Mouse (Mus musculus) lung, embryonic 15.5 days (tissue): ENCODE measurements at regions not wholly inside any gene's neighbourhood (a gene's known extent, or its start where the extent isn't known, plus 50 kb on each side); places are given as distances from the start of the nearest gene placed in this dataset.
A peak's percentile ranks its signal among the peaks of the same experiment; 100 is the strongest.

Experiments used
- ATAC-seq: fragments of 200-750 bp; cut with Nextera tagmentation; 2 replicates; pipeline ENCODE4 v1.8.0; 2017; ENCODE audit warnings: moderate number of reproducible peaks, borderline replicate concordance; ENCODE audit not compliant: low FRiP score, low TSS enrichment; ENCODE audit errors: extremely low read depth
- H3K27ac ChIP-seq: fragments of 300-500 bp; sonication (generic); 2 replicates; pipeline ENCODE4 v1.5.1; 2015; ENCODE audit warnings: moderate library complexity, mild to moderate bottlenecking, inconsistent platforms
- H3K27me3 ChIP-seq: fragments of 300-500 bp; sonication (generic); 2 replicates; pipeline ENCODE4 v1.6.1; 2015; ENCODE audit warnings: inconsistent platforms
- H3K36me3 ChIP-seq: fragments of 300-500 bp; sonication (generic); 2 replicates; pipeline ENCODE4 v1.6.1; 2015; ENCODE audit warnings: inconsistent platforms
- H3K4me1 ChIP-seq: fragments of 300-500 bp; sonication (generic); 2 replicates; pipeline ENCODE4 v1.6.1; 2015; ENCODE audit warnings: inconsistent platforms
- H3K4me2 ChIP-seq: fragments of 300-500 bp; sonication (generic); 2 replicates; pipeline ENCODE4 v1.6.1; 2015; ENCODE audit warnings: inconsistent platforms, mild to moderate bottlenecking, moderate library complexity
- H3K4me3 ChIP-seq: fragments of 300-500 bp; sonication (generic); 2 replicates; pipeline ENCODE4 v1.5.1; 2015; ENCODE audit warnings: mild to moderate bottlenecking, inconsistent platforms
- H3K9ac ChIP-seq: fragments of 300-500 bp; sonication (generic); 2 replicates; pipeline ENCODE4 v1.6.1; 2015; ENCODE audit warnings: inconsistent platforms
- H3K9me3 ChIP-seq: fragments of 300-500 bp; sonication (generic); 2 replicates; pipeline ENCODE4 v1.6.1; 2016; ENCODE audit warnings: inconsistent platforms
- WGBS: fragments of 180-500 bp; shearing (Covaris S2); methylation state at CpG from one replicate; pipeline ENCODE4 v1.1.7; 2015; 5-methylcytosine and 5-hydroxymethylcytosine counted together

GRCm38 (mm10) chr12:79907583-79907982 is 205.2 kb downstream of the Zfp36l1 start:
- no peak overlapping the region for H3K9ac ChIP-seq
- H3K4me1 ChIP-seq, result peaks cover 63% of the 10 kb centered on the region

DNA sequence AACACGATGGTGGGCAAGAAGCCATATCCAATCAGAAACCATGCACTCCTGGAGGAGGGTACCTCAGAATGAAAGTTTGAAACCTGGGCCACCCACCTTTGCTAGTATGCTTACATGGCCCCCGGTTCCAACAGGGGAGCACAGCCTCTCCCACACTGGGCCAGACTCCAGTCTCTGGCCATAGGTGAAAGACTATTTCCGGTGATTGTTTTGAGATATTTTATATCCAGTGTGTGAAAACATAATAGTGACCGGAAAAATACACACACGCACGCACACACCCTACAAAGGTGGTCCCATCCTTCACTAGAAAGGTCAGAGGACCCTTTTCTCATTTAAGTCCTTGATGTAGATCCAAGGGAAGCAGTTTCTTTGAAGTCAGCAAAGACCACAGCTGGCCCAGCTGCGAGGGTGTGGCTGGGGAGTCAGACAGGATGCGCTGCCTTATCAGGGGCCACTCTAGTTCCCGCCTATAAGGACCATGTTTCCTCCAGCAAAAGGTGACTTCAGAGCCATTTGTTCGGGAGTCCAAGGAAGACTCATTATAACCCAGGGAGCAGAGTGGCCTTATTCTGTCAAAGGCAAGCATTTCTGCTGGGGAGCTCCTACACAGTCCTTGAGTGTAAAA is 206.0 kb downstream of the Zfp36l1 start:
- no peaks in the 10 kb centered on the region for H3K36me3 ChIP-seq
- H3K27ac ChIP-seq, result peak overlapping the region; percentile 96
- no peaks in the 10 kb centered on the region for H3K9me3 ChIP-seq
- ATAC-seq, result peak; percentile 12; the same call in 1 of the 2 replicates
- WGBS, result 55% methylated on average over 10 of the region's 10 CpGs
- H3K9ac ChIP-seq, result no peak overlapping the region
- peaks cover 67% of the 10 kb centered on the region for H3K4me1 ChIP-seq
- no peak overlapping the region for H3K4me3 ChIP-seq
- H3K27me3 ChIP-seq, result no peaks in the 10 kb centered on the region
- H3K4me2 ChIP-seq, result no peak overlapping the region

More at GRCm38 (mm10) chr12:79907583-79907982, 205.2 kb downstream of the Zfp36l1 start:
- Histone ChIP-seq H3K27me3 (no peaks in the 10 kb centered on the region), H3K4me3 (no peak overlapping the region), H3K9me3 (no peaks in the 10 kb centered on the region), H3K36me3 (no peaks in the 10 kb centered on the region), H3K4me2 (no peak overlapping the region), H3K27ac (peak overlapping the region; percentile 96)
- WGBS, result 56% methylated on average over 5 of the region's 5 CpGs
- no peak for ATAC-seq

DNA sequence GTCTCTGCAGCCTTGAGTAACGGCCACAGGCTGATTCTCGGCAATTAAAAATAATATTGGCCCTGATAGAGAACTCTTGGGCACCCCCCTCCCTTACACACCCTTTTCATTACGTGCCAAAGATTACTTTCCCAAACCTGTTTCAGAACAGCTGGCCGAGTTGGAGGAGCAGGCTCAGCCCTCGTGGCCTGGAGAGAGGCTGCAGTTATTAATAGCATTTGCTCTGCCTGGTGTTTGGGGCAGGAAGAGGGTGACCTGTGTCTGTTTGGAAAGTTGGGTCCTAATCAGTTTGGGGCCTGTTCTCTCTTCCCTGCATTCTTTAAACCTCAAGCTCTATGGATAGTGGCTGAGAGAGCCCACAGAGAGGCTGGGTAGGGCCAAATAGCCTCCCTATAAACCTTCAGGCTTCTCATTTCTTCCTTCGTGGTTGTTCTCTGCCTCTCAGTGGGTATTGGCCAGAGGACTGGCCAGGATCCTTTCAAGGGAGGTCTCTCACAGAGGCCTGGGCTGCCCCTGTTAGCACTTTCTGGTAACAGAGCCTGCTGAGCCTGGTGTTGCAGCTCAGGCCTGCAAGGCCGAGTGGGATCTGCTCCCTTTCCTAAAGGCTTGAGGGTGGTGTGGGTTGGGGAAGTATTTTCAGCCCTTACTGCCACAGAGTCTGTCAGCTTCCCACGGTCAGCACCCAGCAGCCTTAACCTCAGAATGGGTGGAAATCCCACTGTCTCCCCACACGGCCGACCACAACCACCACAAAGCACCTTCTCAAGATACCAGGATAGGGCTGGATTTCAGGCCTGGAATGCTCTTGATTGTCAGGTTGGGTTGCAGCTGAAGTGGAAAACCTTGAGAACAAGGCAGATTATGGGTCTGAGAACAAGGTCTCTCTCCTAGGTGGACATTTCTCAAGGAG is 206.7 kb downstream of the Zfp36l1 start:
- Histone ChIP-seq H3K9me3 (no peaks in the 10 kb centered on the region), H3K4me3 (no peak overlapping the region), H3K4me2 (no peak overlapping the region), H3K36me3 (no peaks in the 10 kb centered on the region), H3K27ac (peak overlapping the region; percentile 96), H3K4me1 (peaks cover 60% of the 10 kb centered on the region), H3K9ac (0 out of 2 replicates have a peak overlapping the region, but pooled peaks have one; percentile 9), H3K27me3 (no peaks in the 10 kb centered on the region)
- ATAC-seq, result peak; percentile 38; the same call in 1 of the 2 replicates
- WGBS, result 34% methylated on average over 10 of the region's 10 CpGs

DNA sequence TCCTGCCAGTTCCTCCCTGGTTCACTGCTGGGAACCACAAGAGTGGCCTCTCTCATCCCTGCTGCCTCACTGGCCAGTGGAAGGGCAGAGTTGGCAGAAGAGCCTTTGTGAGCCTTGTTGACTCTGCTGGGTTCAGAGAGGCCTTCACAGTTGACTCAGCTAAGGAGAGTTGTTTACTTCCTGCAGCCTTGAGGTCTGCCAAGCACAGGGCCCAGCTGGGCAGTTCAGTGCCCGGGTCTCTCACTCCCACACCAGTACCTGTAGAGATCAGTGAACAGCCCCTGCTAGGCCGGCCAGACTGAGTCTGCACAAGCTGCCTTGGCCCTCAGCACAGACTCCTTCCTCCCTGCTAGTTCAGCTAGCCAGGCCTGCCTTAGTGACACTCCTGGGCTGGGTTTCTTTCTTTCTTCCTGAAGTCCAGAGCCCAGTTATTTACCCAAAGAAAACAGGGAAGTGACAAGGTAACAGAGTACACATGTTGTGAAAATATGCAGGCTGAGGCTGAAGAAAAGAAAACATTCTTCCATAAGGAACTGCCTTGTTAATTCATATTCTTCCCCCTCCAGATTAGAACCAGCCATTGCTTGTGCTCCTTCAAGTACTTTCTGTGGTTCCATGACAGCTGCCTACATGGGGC is 207.8 kb downstream of the Zfp36l1 start:
- Histone ChIP-seq H3K27ac (peak overlapping the region; percentile 96), H3K9me3 (no peaks in the 10 kb centered on the region), H3K27me3 (no peaks in the 10 kb centered on the region), H3K36me3 (no peaks in the 10 kb centered on the region), H3K4me1 (peaks cover 56% of the 10 kb centered on the region), H3K4me3 (no peak overlapping the region), H3K9ac (no peak overlapping the region; the same call in 1 of the 2 replicates), H3K4me2 (no peak overlapping the region)
- peak; percentile 45; the same call in 1 of the 2 replicates for ATAC-seq
- 30% methylated on average over 2 of the region's 2 CpGs for WGBS

- Histone ChIP-seq H3K27me3 (no peaks in the 10 kb centered on the region), H3K4me3 (no peak overlapping the region), H3K9ac (no peak overlapping the region), H3K9me3 (no peaks in the 10 kb centered on the region), H3K27ac (peak overlapping the region; percentile 68), H3K36me3 (no peaks in the 10 kb centered on the region), H3K4me1 (peaks cover 68% of the 10 kb centered on the region), H3K4me2 (no peak overlapping the region)
- ATAC-seq, result no peak
- WGBS, result 56% methylated on average over 7 of the region's 7 CpGs
Observed at GRCm38 (mm10) chr12:79902761-79903160, 210.1 kb downstream of the Zfp36l1 start.

DNA sequence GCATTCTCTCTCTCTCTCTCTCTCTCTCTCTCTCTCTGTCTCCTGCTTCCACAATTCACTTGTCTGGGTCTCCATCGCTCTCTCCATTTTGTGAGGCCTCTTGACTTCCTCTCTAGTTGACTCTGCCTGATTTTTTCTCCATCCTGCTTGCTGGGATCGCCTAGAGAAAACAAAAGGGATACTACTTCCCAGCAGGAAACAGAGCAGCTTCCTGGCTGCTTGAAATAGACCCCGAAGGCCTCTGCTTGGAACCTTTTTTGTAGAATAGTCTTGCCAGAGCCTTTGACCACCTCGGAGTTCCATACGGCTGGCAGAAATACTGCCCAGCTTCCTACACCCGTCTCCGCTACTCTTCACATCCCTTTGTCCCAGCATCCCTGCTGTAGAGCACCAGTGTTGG is 210.7 kb downstream of the Zfp36l1 start:
- H3K4me2 ChIP-seq, result no peak overlapping the region
- H3K9ac ChIP-seq, result no peak overlapping the region
- no peaks in the 10 kb centered on the region for H3K36me3 ChIP-seq
- no peaks in the 10 kb centered on the region for H3K9me3 ChIP-seq
- H3K4me3 ChIP-seq, result no peak overlapping the region
- ATAC-seq, result no peak
- 65% methylated on average over 7 of the region's 7 CpGs for WGBS
- H3K27ac ChIP-seq, result peak overlapping the region; percentile 68
- H3K27me3 ChIP-seq, result no peaks in the 10 kb centered on the region
- peaks cover 68% of the 10 kb centered on the region for H3K4me1 ChIP-seq

GRCm38 (mm10) chr12:79898198-79898930 is 214.4 kb downstream of the Zfp36l1 start:
- H3K4me2 ChIP-seq, result no peak overlapping the region
- 11% methylated on average over 12 of the region's 12 CpGs for WGBS
- peak overlapping the region; percentile 77 for H3K27ac ChIP-seq
- no peak for ATAC-seq
- H3K36me3 ChIP-seq, result no peaks in the 10 kb centered on the region
- H3K9me3 ChIP-seq, result no peaks in the 10 kb centered on the region
- H3K27me3 ChIP-seq, result no peaks in the 10 kb centered on the region
- peak overlapping the region; percentile 9; the same call in 1 of the 2 replicates for H3K9ac ChIP-seq
- H3K4me3 ChIP-seq, result no peak overlapping the region
- H3K4me1 ChIP-seq, result peaks cover 51% of the 10 kb centered on the region

DNA sequence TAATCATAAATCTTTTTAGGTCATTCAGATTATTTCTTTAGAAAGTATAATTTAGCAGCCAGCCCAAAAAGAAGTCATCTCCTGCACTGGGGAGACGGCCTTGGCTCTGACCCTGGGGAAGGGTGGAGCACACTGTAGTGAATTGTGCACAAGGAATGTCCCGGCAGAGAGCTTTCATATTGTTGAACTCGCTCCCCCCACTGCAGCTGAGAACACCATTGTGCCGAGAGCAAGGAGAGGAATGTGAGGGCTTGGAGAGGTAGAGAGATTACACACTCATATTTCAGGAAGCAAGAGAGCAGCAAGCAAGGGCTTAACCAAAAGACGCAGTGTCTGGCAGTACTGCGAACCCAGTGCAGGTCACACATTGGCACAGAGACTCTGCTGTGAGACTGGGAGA is 216.8 kb downstream of the Zfp36l1 start:
- Histone ChIP-seq H3K9me3 (no peaks in the 10 kb centered on the region), H3K4me3 (no peak overlapping the region), H3K4me2 (no peak overlapping the region), H3K4me1 (peaks cover 47% of the 10 kb centered on the region), H3K36me3 (no peaks in the 10 kb centered on the region), H3K27ac (peak overlapping the region; percentile 86), H3K27me3 (no peaks in the 10 kb centered on the region), H3K9ac (no peak overlapping the region)
- 18% methylated on average over 6 of the region's 6 CpGs for WGBS
- ATAC-seq, result peak; percentile 73; the same call in 1 of the 2 replicates

DNA sequence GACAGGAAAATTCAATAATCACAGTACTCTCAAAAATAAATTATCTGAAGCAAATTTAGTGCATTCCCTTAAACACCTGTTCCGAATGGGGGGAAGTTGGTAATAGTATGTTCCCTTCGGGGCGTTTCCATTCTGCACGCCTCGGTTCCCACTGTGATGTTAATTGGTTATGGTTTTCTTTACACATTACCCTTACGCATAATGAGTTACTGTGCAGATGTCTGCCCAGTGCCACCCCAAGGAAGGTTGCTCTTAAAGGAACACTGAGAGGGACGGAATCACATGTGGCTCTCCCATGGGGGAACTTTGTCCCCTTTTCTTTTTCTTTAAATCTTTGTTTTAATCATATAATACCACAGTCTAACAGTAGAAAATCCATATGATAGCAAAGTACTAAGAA is 217.5 kb downstream of the Zfp36l1 start:
- H3K9ac ChIP-seq, result no peak overlapping the region
- WGBS, result 66% methylated on average over 7 of the region's 7 CpGs
- H3K4me1 ChIP-seq, result peaks cover 52% of the 10 kb centered on the region
- H3K9me3 ChIP-seq, result no peaks in the 10 kb centered on the region
- H3K4me3 ChIP-seq, result no peak overlapping the region
- no peak overlapping the region for H3K4me2 ChIP-seq
- ATAC-seq, result no peak
- peak overlapping the region; percentile 86 for H3K27ac ChIP-seq
- H3K36me3 ChIP-seq, result no peaks in the 10 kb centered on the region
- H3K27me3 ChIP-seq, result no peaks in the 10 kb centered on the region

GRCm38 (mm10) chr12:79892871-79893270 is 219.9 kb downstream of the Zfp36l1 start:
- Histone ChIP-seq H3K9ac (no peak overlapping the region), H3K4me1 (peaks cover 47% of the 10 kb centered on the region), H3K27me3 (no peaks in the 10 kb centered on the region), H3K27ac (no peak overlapping the region), H3K36me3 (no peaks in the 10 kb centered on the region), H3K4me3 (no peak overlapping the region), H3K9me3 (no peaks in the 10 kb centered on the region), H3K4me2 (no peak overlapping the region)
- no peak for ATAC-seq
- WGBS, result 83% methylated on average over 8 of the region's 8 CpGs

- ATAC-seq, result no peak
- H3K9ac ChIP-seq, result no peak overlapping the region
- H3K9me3 ChIP-seq, result no peaks in the 10 kb centered on the region
- 69% methylated on average over 4 of the region's 4 CpGs for WGBS
- peaks cover 50% of the 10 kb centered on the region for H3K4me1 ChIP-seq
- no peak overlapping the region for H3K4me3 ChIP-seq
- H3K4me2 ChIP-seq, result no peak overlapping the region
- H3K36me3 ChIP-seq, result no peaks in the 10 kb centered on the region
- H3K27me3 ChIP-seq, result no peaks in the 10 kb centered on the region
- no peak overlapping the region for H3K27ac ChIP-seq
Observed at GRCm38 (mm10) chr12:79891942-79892341, 220.9 kb downstream of the Zfp36l1 start.
